Mouse (Mus musculus): Measurements from ENCODE around the gene Vmn2r67. TPM values are rescaled to one million over a fixed set of nuclear protein-coding genes. Genes with fewer than 3 reads are reported as not detected.
"Not testable (repeated sequence)": the region's sequence is repeated elsewhere in the genome, so short reads cannot be mapped to it uniquely, and the experiment has no call there.

The Vmn2r67 gene
- polyA plus RNA-seq (2015; fragmentation: Nextera tagmentation; extraction: Ambion mirVana) = not detected in 2 replicates

- H3K4me3 ChIP-seq = no peak within 1 kb of the TSS
- no peak within 1 kb of the TSS for H3K27ac ChIP-seq (replicated peaks)
- H3K27me3 ChIP-seq (replicated peaks) = no peaks in the 10 kb centered on the region
- no peak within 1 kb of the TSS for H3K9ac ChIP-seq
- no peak for ATAC-seq (ENCODE audit: extremely low read depth, insufficient number of reproducible peaks, low FRiP score, low TSS enrichment)
- no peak within 1 kb of the TSS for H3K4me2 ChIP-seq
- 73% methylated on average over 3 of the region's 3 CpGs for WGBS
- H3K9me3 ChIP-seq = no peaks in the 10 kb centered on the region
- H3K36me3 ChIP-seq = no peaks in the 10 kb centered on the region
- no peaks in the 10 kb centered on the region for H3K4me1 ChIP-seq
Observed at GRCm38 (mm10) chr7:85155898-85156297, at the start of gene Vmn2r67. Gene Vmn2r67, minus strand, starts transcription at chr7:85155998.

GRCm38 (mm10) chr7:85104531-85104930, 51.3 kb downstream of the Vmn2r67 start:
- not testable (repeated sequence) for ATAC-seq (ENCODE audit: extremely low read depth, insufficient number of reproducible peaks, low FRiP score, low TSS enrichment); H3K4me2 ChIP-seq; H3K4me3 ChIP-seq; H3K4me1 ChIP-seq; H3K36me3 ChIP-seq; H3K9ac ChIP-seq; H3K27ac ChIP-seq (replicated peaks); H3K27me3 ChIP-seq (replicated peaks)
- WGBS = 55% methylated on average over 2 of the region's 2 CpGs
- H3K9me3 ChIP-seq = peaks cover 14% of the 10 kb centered on the region

Other genes starting within 250 kb of the Vmn2r67 start
- not detected in 2 replicates for gene Vmn2r65, start 191.9 kb downstream of the Vmn2r67 start, polyA plus RNA-seq (2015; fragmentation: Nextera tagmentation; extraction: Ambion mirVana)
- not detected in 2 replicates for gene Vmn2r66, start 143.7 kb downstream of the Vmn2r67 start, polyA plus RNA-seq (2015; fragmentation: Nextera tagmentation; extraction: Ambion mirVana)
- gene Vmn2r68, start 81.8 kb upstream of the Vmn2r67 start, polyA plus RNA-seq (2015; fragmentation: Nextera tagmentation; extraction: Ambion mirVana) = not detected in 2 replicates